Mouse (Mus musculus): ENCODE measurements around the gene Sept3. TPM values are rescaled to one million over a fixed set of nuclear protein-coding genes. Genes with fewer than 3 reads are reported as not detected.

Sept3 gene
- polyA plus RNA-seq, 1 experiment from 2014 or later, result 395 TPM

DNA sequence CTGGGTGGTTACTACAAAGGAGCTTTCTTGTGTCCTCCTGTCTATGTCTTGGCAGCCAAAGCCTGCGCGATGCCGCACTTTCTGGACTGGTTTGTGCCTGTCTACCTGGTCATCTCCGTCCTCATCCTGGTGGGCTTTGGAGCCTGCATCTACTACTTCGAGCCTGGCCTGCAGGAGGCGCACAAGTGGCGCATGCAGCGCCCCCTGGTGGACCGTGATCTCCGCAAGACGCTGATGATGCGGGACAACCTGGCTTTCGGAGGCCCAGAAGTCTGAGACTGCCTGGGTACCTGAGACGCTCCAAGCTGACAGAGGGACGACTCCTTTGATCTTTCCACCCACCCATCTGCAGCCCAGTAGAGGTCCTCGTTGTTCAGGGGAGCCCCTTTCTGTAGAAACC, 15.2 kb upstream of the Sept3 start:
- no peak overlapping the region for H3K4me3 ChIP-seq (ENCODE audit: low read depth, low read length)
- no peak overlapping the region for H3K27ac ChIP-seq (ENCODE audit: low read depth, low read length)
- 14% methylated on average over 16 of the region's 16 CpGs for WGBS
- H3K36me3 ChIP-seq (ENCODE audit: control insufficient read depth, insufficient read depth, low read length), result no peaks in the 10 kb centered on the region
- peaks cover 15% of the 10 kb centered on the region for H3K4me1 ChIP-seq (ENCODE audit: control insufficient read depth, insufficient read depth, low read length)
- H3K4me2 ChIP-seq (ENCODE audit: low read depth, low read length), result no peak overlapping the region
- no peak overlapping the region for H3K9ac ChIP-seq (replicated peaks; ENCODE audit: low read depth, low read length)
- H3K9me3 ChIP-seq (ENCODE audit: control insufficient read depth, low read length), result no peaks in the 10 kb centered on the region
- no peaks in the 10 kb centered on the region for H3K27me3 ChIP-seq (ENCODE audit: control insufficient read depth, insufficient read depth, low read length)
- no peak for ATAC-seq (ENCODE audit: low read depth)

- ATAC-seq (ENCODE audit: low read depth), result 0 out of 2 replicates have a peak, but pooled peaks have one; percentile 26
- WGBS, result 12% methylated on average over 6 of the region's 6 CpGs
- Histone ChIP-seq H3K27ac (ENCODE audit: low read depth, low read length) (no peak overlapping the region), H3K4me1 (ENCODE audit: control insufficient read depth, insufficient read depth, low read length) (peaks cover 15% of the 10 kb centered on the region), H3K9me3 (ENCODE audit: control insufficient read depth, low read length) (no peaks in the 10 kb centered on the region), H3K4me3 (ENCODE audit: low read depth, low read length) (no peak overlapping the region), H3K9ac (replicated peaks; ENCODE audit: low read depth, low read length) (no peak overlapping the region), H3K27me3 (ENCODE audit: control insufficient read depth, insufficient read depth, low read length) (no peaks in the 10 kb centered on the region), H3K36me3 (ENCODE audit: control insufficient read depth, insufficient read depth, low read length) (no peaks in the 10 kb centered on the region), H3K4me2 (ENCODE audit: low read depth, low read length) (no peak overlapping the region)
Measured at GRCm38 (mm10) chr15:82266356-82266755, 8.3 kb upstream of the Sept3 start.

- H3K4me1 ChIP-seq (ENCODE audit: control insufficient read depth, insufficient read depth, low read length), result peaks cover 15% of the 10 kb centered on the region
- WGBS, result 9% methylated on average over 3 of the region's 3 CpGs
- no peaks in the 10 kb centered on the region for H3K36me3 ChIP-seq (ENCODE audit: control insufficient read depth, insufficient read depth, low read length)
- ATAC-seq (ENCODE audit: low read depth), result peak; percentile 30; the same call in 1 of the 2 replicates
- H3K4me2 ChIP-seq (ENCODE audit: low read depth, low read length), result no peak overlapping the region
- no peaks in the 10 kb centered on the region for H3K9me3 ChIP-seq (ENCODE audit: control insufficient read depth, low read length)
- H3K27me3 ChIP-seq (ENCODE audit: control insufficient read depth, insufficient read depth, low read length), result no peaks in the 10 kb centered on the region
- 0 out of 2 replicates have a peak overlapping the region, but pooled peaks have one; percentile 34 for H3K27ac ChIP-seq (ENCODE audit: low read depth, low read length)
- no peak overlapping the region for H3K4me3 ChIP-seq (ENCODE audit: low read depth, low read length)
- H3K9ac ChIP-seq (replicated peaks; ENCODE audit: low read depth, low read length), result peak overlapping the region; percentile 21
Measured at GRCm38 (mm10) chr15:82268185-82268584, 6.5 kb upstream of the Sept3 start.

- no peaks in the 10 kb centered on the region for H3K36me3 ChIP-seq (ENCODE audit: control insufficient read depth, insufficient read depth, low read length)
- no peak overlapping the region for H3K4me3 ChIP-seq (ENCODE audit: low read depth, low read length)
- ATAC-seq (ENCODE audit: low read depth), result no peak
- H3K9me3 ChIP-seq (ENCODE audit: control insufficient read depth, low read length), result no peaks in the 10 kb centered on the region
- H3K27ac ChIP-seq (ENCODE audit: low read depth, low read length), result 0 out of 2 replicates have a peak overlapping the region, but pooled peaks have one; percentile 17
- H3K9ac ChIP-seq (replicated peaks; ENCODE audit: low read depth, low read length), result no peak overlapping the region
- peaks cover 16% of the 10 kb centered on the region for H3K4me1 ChIP-seq (ENCODE audit: control insufficient read depth, insufficient read depth, low read length)
- WGBS, result 81% methylated on average over 9 of the region's 9 CpGs
- H3K4me2 ChIP-seq (ENCODE audit: low read depth, low read length), result no peak overlapping the region
- H3K27me3 ChIP-seq (ENCODE audit: control insufficient read depth, insufficient read depth, low read length), result no peaks in the 10 kb centered on the region
Measured at GRCm38 (mm10) chr15:82268783-82269182, 5.9 kb upstream of the Sept3 start.

GRCm38 (mm10) chr15:82271201-82271600, 3.5 kb upstream of the Sept3 start:
- no peaks in the 10 kb centered on the region for H3K27me3 ChIP-seq (ENCODE audit: control insufficient read depth, insufficient read depth, low read length)
- no peak overlapping the region for H3K9ac ChIP-seq (replicated peaks; ENCODE audit: low read depth, low read length)
- no peak for ATAC-seq (ENCODE audit: low read depth)
- no peaks in the 10 kb centered on the region for H3K9me3 ChIP-seq (ENCODE audit: control insufficient read depth, low read length)
- WGBS, result 0% methylated on average over 5 of the region's 5 CpGs
- peaks cover 19% of the 10 kb centered on the region for H3K4me1 ChIP-seq (ENCODE audit: control insufficient read depth, insufficient read depth, low read length)
- no peak overlapping the region for H3K4me2 ChIP-seq (ENCODE audit: low read depth, low read length)
- no peak overlapping the region for H3K27ac ChIP-seq (ENCODE audit: low read depth, low read length)
- no peaks in the 10 kb centered on the region for H3K36me3 ChIP-seq (ENCODE audit: control insufficient read depth, insufficient read depth, low read length)
- H3K4me3 ChIP-seq (ENCODE audit: low read depth, low read length), result no peak overlapping the region

DNA sequence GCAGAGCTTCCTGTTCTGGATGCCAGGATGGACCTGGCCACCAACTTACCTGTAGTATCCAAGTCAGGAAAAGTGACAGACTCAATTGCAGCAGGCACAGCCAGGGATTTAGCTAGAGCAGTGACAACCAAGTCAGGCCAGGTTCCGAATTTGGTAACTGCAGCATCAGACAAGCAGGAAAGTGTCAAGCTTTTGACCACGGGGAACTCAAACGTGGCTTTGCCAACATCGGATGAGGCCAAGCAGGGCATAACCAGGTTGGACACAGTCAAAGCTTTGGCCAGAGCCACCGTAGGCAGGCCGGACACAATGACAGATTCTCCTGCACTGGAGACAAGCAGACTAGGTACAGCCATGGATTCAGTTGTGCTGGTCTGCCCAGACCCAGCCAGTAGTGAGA, 2.4 kb upstream of the Sept3 start:
- Histone ChIP-seq H3K4me3 (ENCODE audit: low read depth, low read length) (no peak overlapping the region), H3K9ac (replicated peaks; ENCODE audit: low read depth, low read length) (no peak overlapping the region), H3K36me3 (ENCODE audit: control insufficient read depth, insufficient read depth, low read length) (no peaks in the 10 kb centered on the region), H3K4me2 (ENCODE audit: low read depth, low read length) (no peak overlapping the region), H3K4me1 (ENCODE audit: control insufficient read depth, insufficient read depth, low read length) (peaks cover 29% of the 10 kb centered on the region), H3K27ac (ENCODE audit: low read depth, low read length) (no peak overlapping the region), H3K27me3 (ENCODE audit: control insufficient read depth, insufficient read depth, low read length) (no peaks in the 10 kb centered on the region), H3K9me3 (ENCODE audit: control insufficient read depth, low read length) (no peaks in the 10 kb centered on the region)
- no peak for ATAC-seq (ENCODE audit: low read depth)
- WGBS, result 84% methylated on average over 6 of the region's 6 CpGs

DNA sequence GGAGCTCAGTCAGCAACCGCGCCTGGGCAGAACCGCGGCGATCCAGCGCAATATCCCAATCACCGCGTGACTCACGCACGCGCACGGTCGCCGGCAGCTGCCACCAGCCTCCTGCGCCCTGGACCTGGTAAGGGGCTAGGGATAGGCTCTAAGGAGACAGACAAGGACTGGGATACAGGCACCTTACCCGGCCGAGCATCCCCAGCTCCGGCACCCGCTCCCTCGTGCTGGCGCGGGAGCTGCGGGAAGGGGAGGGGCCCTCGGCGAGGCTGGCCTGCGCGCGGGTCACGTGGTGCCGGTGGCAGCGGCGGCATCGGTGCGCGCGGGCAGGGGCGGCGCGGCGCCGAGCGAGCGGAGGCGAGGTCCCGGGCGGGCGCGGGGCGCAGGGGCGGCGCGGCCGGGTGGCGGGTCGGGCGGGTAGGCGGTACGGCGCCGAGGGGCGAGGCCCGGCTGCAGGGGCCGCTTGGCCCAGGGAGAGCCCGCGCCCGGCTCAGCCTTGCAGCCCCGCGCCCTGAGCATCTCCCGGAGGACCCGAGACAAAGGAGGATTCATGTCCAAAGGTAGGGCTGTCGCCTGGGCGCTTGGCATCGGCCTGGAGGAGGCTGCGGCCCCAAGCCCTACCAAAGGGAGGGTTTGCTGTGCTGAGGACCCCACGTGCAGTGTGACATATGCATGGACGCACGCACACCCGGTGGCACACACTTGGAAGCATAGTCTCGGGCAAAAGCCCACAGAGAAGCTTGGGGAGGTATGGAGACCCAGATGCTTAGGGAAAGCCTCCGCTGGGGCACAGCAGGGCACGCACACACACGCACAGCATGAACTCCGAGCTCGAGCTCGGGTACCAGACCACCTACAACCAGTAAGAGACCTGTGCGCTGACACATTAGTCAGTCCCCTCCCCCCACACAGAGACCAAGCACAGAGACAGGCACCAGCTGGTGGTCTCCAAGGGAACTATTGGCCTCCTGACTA, 521 bp downstream of the Sept3 start:
- peaks cover 20% of the 10 kb centered on the region for H3K4me1 ChIP-seq (ENCODE audit: control insufficient read depth, insufficient read depth, low read length)
- peak overlapping the region; percentile 98 for H3K27ac ChIP-seq (ENCODE audit: low read depth, low read length)
- no peaks in the 10 kb centered on the region for H3K27me3 ChIP-seq (ENCODE audit: control insufficient read depth, insufficient read depth, low read length)
- peak overlapping the region; percentile 88 for H3K9ac ChIP-seq (replicated peaks; ENCODE audit: low read depth, low read length)
- under 1% methylated on average over 55 of the region's 86 CpGs for WGBS
- H3K9me3 ChIP-seq (ENCODE audit: control insufficient read depth, low read length), result no peaks in the 10 kb centered on the region
- H3K36me3 ChIP-seq (ENCODE audit: control insufficient read depth, insufficient read depth, low read length), result peaks cover 14% of the 10 kb centered on the region
- ATAC-seq (ENCODE audit: low read depth), result peak; percentile 75
- peak overlapping the region; percentile 96 for H3K4me2 ChIP-seq (ENCODE audit: low read depth, low read length)
- H3K4me3 ChIP-seq (ENCODE audit: low read depth, low read length), result peak overlapping the region; percentile 81

- 59% methylated on average over 5 of the region's 5 CpGs for WGBS
- Histone ChIP-seq H3K27me3 (ENCODE audit: control insufficient read depth, insufficient read depth, low read length) (no peaks in the 10 kb centered on the region), H3K27ac (ENCODE audit: low read depth, low read length) (no peak overlapping the region; the same call in 1 of the 2 replicates), H3K4me2 (ENCODE audit: low read depth, low read length) (peak overlapping the region; percentile 96), H3K4me3 (ENCODE audit: low read depth, low read length) (peak overlapping the region; percentile 81; the same call in 1 of the 2 replicates), H3K36me3 (ENCODE audit: control insufficient read depth, insufficient read depth, low read length) (peaks cover 26% of the 10 kb centered on the region), H3K9ac (replicated peaks; ENCODE audit: low read depth, low read length) (0 out of 2 replicates have a peak overlapping the region, but pooled peaks have one; percentile 28), H3K9me3 (ENCODE audit: control insufficient read depth, low read length) (no peaks in the 10 kb centered on the region), H3K4me1 (ENCODE audit: control insufficient read depth, insufficient read depth, low read length) (peaks cover 20% of the 10 kb centered on the region)
- no peak for ATAC-seq (ENCODE audit: low read depth)
Measured at GRCm38 (mm10) chr15:82277591-82277990, 2.9 kb downstream of the Sept3 start.

DNA sequence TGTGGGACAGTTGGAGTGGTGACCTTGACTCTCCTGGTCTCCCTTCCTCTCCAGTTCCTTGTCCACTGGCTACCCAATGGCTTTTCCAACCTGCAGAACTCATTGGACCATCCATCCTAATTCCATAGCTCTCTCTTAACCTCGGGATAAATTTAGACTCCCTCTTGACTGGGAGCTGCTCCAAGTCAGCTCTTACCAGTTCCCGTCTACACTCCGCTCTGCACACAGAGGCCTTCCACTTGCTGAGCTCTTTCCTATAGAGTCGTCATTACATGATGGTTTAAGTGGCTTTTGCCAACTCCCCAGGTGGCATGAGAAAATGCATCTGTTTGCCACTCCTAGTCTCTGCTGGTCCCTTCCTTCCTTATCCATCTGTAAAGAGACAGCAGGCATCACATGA, 5.9 kb downstream of the Sept3 start:
- WGBS, result 80% methylated on average over 4 of the region's 4 CpGs
- Histone ChIP-seq H3K9me3 (ENCODE audit: control insufficient read depth, low read length) (no peaks in the 10 kb centered on the region), H3K27me3 (ENCODE audit: control insufficient read depth, insufficient read depth, low read length) (no peaks in the 10 kb centered on the region), H3K4me1 (ENCODE audit: control insufficient read depth, insufficient read depth, low read length) (peaks cover 16% of the 10 kb centered on the region), H3K36me3 (ENCODE audit: control insufficient read depth, insufficient read depth, low read length) (peaks cover 55% of the 10 kb centered on the region), H3K9ac (replicated peaks; ENCODE audit: low read depth, low read length) (no peak overlapping the region), H3K27ac (ENCODE audit: low read depth, low read length) (no peak overlapping the region), H3K4me2 (ENCODE audit: low read depth, low read length) (no peak overlapping the region), H3K4me3 (ENCODE audit: low read depth, low read length) (no peak overlapping the region)
- no peak for ATAC-seq (ENCODE audit: low read depth)

All from neural tube, embryonic 14.5 days (tissue).